Mouse (Mus musculus) cerebellum, adult 2 months (tissue): Measurements from ENCODE around the gene Mta3. TPM values are rescaled to one million over a fixed set of nuclear protein-coding genes. Genes with fewer than 3 reads are reported as not detected.
"Not testable (repeated sequence)": the region's sequence is repeated elsewhere in the genome, so short reads cannot be mapped to it uniquely, and the experiment has no call there.

Source experiments
- DNase-seq, 2 experiments: peaks; one replicate each; pipeline ENCODE4 v3.0.0; 2021
- H3K27ac ChIP-seq: fragments of 200-500 bp; 2 replicates; pipeline ENCODE4 v1.5.1; 2012; ENCODE audit warnings: low read length, control low read depth, inconsistent platforms; ENCODE audit not compliant: insufficient read depth
- H3K27me3 ChIP-seq: fragments of 200-500 bp; 2 replicates; pipeline ENCODE4 v1.6.1; 2012; ENCODE audit warnings: inconsistent platforms, mild to moderate bottlenecking, low read length, moderate library complexity; ENCODE audit not compliant: control insufficient read depth, insufficient read depth
- H3K4me1 ChIP-seq: fragments of 200-500 bp; 2 replicates; pipeline ENCODE4 v1.6.1; 2011; ENCODE audit warnings: low read length; ENCODE audit not compliant: control insufficient read depth, insufficient read depth
- H3K4me3 ChIP-seq: fragments of 200-500 bp; replicated peaks from 2 replicates; pipeline ENCODE3; 2011; ENCODE audit warnings: mild to moderate bottlenecking, low read depth, low read length, control low read depth; ENCODE audit not compliant: insufficient read depth
- CTCF ChIP-seq: fragments of 200-500 bp; IDR thresholded peaks from 2 replicates; pipeline ENCODE4 v1.5.1; 2011; ENCODE audit warnings: low read depth, mild to moderate bottlenecking, control low read depth, low read length, moderate library complexity, borderline replicate concordance; ENCODE audit not compliant: insufficient read depth
- POLR2A ChIP-seq: fragments of 200-500 bp; IDR thresholded peaks from 2 replicates; pipeline ENCODE4 v1.6.1; 2011; ENCODE audit warnings: low read length, control low read depth, borderline replicate concordance; ENCODE audit not compliant: insufficient read depth
- WGBS: fragments of 180-500 bp; shearing (Covaris S2); methylation state at CpG from one replicate; pipeline ENCODE4 v1.1.7; 2018; 5-methylcytosine and 5-hydroxymethylcytosine counted together
- polyA plus RNA-seq: library from polyadenylated mRNA; depleted of rRNA; stranded (reverse); fragments of >200 nt; gene quantifications from 2 replicates; pipeline ENCODE4 v1.2.3, GENCODE M21; 2012

Gene Mta3
- polyA plus RNA-seq, 1 experiment = 67.2 TPM

GRCm38 (mm10) chr17:83858413-83858812 is 152.4 kb downstream of the Mta3 start:
- Histone ChIP-seq H3K27me3 (no peaks in the 10 kb centered on the region), H3K4me1 (no peaks in the 10 kb centered on the region), H3K4me3 (no peak overlapping the region), H3K27ac (no peak overlapping the region)
- WGBS = 87% methylated on average over 7 of the region's 7 CpGs
- no peak for DNase-seq
- TF ChIP-seq CTCF = no peak
- no peak for TF ChIP-seq POLR2A

GRCm38 (mm10) chr17:83859639-83860038 is 153.7 kb downstream of the Mta3 start:
- no peaks in the 10 kb centered on the region for H3K4me1 ChIP-seq
- no peak overlapping the region for H3K27ac ChIP-seq
- H3K27me3 ChIP-seq = no peaks in the 10 kb centered on the region
- whole genome bisulfite sequencing = 93% methylated on average over 4 of the region's 4 CpGs
- no peak for DNase-seq
- no peak overlapping the region for H3K4me3 ChIP-seq
- no peak for TF ChIP-seq CTCF
- TF ChIP-seq POLR2A = no peak

- TF ChIP-seq POLR2A = no peak
- TF ChIP-seq CTCF = no peak
- Histone ChIP-seq H3K4me3 (no peak overlapping the region), H3K27ac (no peak overlapping the region), H3K27me3 (no peaks in the 10 kb centered on the region), H3K4me1 (no peaks in the 10 kb centered on the region)
- no peak for DNase-seq
- 86% methylated on average over 7 of the region's 7 CpGs for WGBS
These were observed 154.3 kb downstream of the Mta3 start for GRCm38 (mm10) chr17:83860224-83860623.

GRCm38 (mm10) chr17:83860968-83861367 is 155.0 kb downstream of the Mta3 start:
- 60% methylated on average over 8 of the region's 8 CpGs for WGBS
- H3K27me3 ChIP-seq, H3K4me1 ChIP-seq, H3K27ac ChIP-seq, DNase-seq: not testable (repeated sequence)
- peak overlapping the region; percentile 86 for H3K4me3 ChIP-seq

- Histone ChIP-seq H3K4me1 (no peaks in the 10 kb centered on the region), H3K4me3 (peak overlapping the region; percentile 86), H3K27ac (peak overlapping the region; percentile 96), H3K27me3 (no peaks in the 10 kb centered on the region)
- under 1% methylated on average over 62 of the region's 62 CpGs for WGBS
- TF ChIP-seq POLR2A (peak; percentile 33; the same call in 1 of the 2 replicates), CTCF (no peak)
- DNase-seq = peak; percentile 95 to 100
These were observed 155.6 kb downstream of the Mta3 start for GRCm38 (mm10) chr17:83861444-83862133.

- DNase-seq = peak; percentile 77 to 81
- Histone ChIP-seq H3K4me1 (no peaks in the 10 kb centered on the region), H3K4me3 (peak overlapping the region; percentile 86), H3K27ac (peak overlapping the region; percentile 96), H3K27me3 (no peaks in the 10 kb centered on the region)
- TF ChIP-seq CTCF (no peak), POLR2A (peak; percentile 27; the same call in 1 of the 2 replicates)
- WGBS = under 1% methylated on average over 26 of the region's 27 CpGs
These were observed 156.3 kb downstream of the Mta3 start for GRCm38 (mm10) chr17:83862134-83862881.

- Histone ChIP-seq H3K4me3 (no peak overlapping the region), H3K27ac (no peak overlapping the region), H3K27me3 (no peaks in the 10 kb centered on the region), H3K4me1 (no peaks in the 10 kb centered on the region)
- TF ChIP-seq POLR2A (no peak), CTCF (no peak)
- DNase-seq = no peak
- WGBS = 87% methylated on average over 7 of the region's 7 CpGs
These were observed 159.4 kb downstream of the Mta3 start for GRCm38 (mm10) chr17:83865366-83865765.

GRCm38 (mm10) chr17:83866582-83866981 is 160.6 kb downstream of the Mta3 start:
- no peak overlapping the region for H3K27ac ChIP-seq
- no peaks in the 10 kb centered on the region for H3K4me1 ChIP-seq
- no peaks in the 10 kb centered on the region for H3K27me3 ChIP-seq
- 22% methylated on average over 10 of the region's 10 CpGs for WGBS
- H3K4me3 ChIP-seq = no peak overlapping the region
- DNase-seq = peak; percentile 38 to 40
- TF ChIP-seq POLR2A (no peak), CTCF (peak; percentile 73)
